Mouse (Mus musculus) megakaryocyte progenitor cell, adult 5-6 weeks (primary cell): ENCODE measurements at regions not wholly inside any gene's neighbourhood (a gene's known extent, or its start where the extent isn't known, plus 50 kb on each side); places are given as distances from the start of the nearest gene placed in this dataset.

ENCODE experiments used
- ATAC-seq: replicated peaks from 2 replicates; pipeline ENCODE4 v1.8.0; 2016; ENCODE audit warnings: mild to moderate bottlenecking, moderate TSS enrichment, inconsistent platforms; ENCODE audit not compliant: poor library complexity

DNA sequence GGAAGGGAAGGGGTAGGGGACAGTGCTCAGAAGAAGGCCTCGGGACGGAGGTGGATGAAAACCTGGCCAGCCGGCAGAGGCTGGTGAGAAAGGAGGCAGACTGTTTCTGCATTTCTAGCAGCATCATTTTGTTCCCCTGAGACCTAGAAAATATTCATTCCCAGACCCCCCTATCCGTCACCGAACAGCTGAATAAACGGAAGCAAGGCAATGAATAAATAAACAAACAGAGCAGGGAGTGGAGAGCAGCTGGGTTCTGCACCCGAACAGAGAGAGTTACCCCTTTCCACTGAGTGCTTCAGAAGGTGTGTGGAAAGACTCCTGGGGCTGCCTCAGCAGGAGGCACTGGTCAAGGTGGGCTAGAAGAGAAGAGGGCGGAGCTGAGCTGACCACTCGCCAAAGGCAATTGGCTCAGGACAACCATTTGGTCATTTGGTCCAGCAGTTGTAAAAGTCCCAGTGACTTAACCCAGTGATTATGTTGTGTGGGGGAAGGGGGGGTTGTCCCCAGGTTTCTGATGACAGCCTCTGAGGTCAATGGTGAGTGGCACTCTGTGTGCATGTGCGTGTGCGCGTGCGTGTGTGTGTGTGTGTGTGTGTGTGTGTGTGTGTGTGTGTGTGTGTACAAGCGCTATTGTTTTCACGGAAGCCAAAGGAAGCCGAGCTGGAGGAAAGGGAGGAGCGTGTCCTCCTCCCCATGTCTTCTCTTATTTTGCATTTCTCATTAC lies 233.1 kb downstream of the H2al1j start:
- no peak for ATAC-seq

DNA sequence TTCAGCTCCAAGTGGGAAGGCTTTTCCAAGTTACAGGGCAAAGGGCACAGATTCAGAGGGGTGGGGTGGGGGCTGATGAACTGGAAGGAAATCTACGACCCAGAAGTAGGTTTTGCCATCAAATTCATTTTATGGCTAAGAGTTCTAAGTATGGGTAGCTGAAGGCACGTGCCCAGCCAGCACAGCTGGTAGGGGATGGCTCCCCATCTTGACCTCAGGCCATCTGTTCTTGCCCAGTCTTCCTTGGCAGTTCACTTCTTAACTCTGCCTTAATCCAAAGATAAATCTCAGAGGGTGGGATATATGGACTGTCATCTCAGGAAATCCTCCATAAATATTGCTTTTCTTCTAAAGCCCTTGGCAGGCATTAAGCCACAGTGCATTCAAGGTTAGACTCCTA lies 238.3 kb downstream of the H2al1j start:
- no peak for ATAC-seq

DNA sequence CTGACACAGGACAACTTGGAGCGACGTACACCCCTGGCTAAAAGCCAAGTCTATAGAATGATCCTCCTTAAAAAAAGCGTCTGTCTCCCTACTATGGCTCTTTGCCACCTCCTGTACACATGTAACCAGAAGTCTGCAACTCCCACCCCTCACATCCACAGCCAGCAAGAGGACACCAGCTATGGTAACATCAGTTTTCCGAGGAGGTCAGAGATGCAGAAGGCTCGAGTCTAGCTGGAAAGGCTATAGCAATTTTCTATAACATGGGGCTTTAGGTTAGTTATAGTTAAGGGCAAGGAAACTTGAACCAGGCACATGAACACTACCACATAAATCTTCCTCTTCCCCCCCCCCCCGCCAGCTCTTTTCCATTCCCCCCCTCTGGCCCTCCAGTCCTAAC lies 240.2 kb downstream of the H2al1j start:
- no peak for ATAC-seq

DNA sequence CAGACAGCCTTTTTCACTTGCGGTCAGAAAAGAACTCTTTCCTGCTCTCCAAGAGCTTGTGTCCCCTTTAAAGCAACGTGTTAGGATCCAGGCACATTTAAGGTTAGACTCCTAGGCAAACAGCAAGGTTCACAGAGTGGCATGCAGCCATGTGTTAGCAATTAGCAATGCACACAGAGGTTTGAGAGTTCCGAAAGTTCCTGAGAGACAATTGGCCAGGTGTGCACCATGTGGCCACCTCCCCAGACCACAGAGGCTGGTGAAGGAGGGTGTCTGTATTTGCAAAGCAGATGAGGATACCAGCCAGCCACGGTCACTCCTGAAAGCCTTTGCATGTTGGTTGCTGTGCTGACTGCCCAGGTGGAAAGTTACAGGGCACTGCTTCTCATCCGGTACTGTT lies 240.6 kb downstream of the H2al1j start:
- no peak for ATAC-seq

DNA sequence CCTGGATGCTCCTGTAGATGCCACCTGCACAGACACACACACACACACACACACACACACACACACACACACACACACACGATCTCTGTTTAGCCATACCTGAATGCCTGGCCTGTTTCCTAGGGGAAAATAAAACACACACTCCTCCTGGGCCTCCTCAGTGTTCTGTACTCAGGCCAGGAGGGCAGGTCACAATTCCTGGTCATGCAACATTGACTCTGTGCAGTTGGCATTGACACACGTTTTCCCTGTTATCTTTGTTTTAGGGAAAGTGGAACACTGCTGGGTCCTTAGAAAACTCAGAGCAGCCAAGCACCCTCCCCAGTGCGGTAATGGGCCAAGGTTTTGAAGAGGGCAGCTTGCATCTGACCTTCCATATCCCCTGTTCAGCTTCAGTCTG lies 246.7 kb downstream of the H2al1j start:
- ATAC-seq: no peak

DNA sequence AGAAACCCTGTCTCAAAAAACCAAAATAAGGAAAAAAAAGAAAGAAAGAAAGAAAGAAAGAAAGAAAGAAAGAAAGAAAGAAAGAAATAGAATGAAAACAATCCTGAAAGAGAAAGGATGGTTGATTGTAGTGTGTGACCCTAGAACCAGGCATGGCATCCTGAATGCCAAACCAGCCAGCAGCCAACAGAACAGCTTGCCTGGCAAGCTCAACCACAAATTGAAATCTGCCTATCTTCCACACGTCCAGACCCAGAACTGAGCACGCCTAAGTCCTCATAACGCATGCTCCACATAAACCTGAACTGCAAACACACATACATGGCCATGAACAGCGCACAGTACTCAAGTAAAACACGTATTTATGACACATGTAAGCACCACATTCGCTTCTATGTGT lies 247.9 kb downstream of the H2al1j start:
- no peak for ATAC-seq

DNA sequence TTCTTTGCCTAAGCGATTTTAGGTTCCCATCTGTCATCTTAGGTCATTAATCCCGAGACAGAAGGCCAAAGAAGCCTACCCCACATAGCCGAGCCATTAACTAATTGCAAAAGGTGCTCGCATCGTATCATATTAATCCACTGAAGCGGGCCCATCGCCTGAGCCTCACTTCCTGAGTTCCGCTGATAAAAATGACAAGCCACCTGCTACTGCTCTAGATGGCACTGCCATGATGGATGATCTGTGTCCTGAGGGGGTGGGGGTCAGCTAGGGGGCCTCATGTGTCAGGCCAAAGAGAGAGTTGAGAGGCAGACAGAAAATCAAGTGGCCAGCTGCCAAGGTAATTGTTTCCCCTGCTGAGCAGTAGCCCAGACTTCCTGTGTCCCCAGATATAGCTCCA lies 248.7 kb downstream of the H2al1j start:
- ATAC-seq: no peak

DNA sequence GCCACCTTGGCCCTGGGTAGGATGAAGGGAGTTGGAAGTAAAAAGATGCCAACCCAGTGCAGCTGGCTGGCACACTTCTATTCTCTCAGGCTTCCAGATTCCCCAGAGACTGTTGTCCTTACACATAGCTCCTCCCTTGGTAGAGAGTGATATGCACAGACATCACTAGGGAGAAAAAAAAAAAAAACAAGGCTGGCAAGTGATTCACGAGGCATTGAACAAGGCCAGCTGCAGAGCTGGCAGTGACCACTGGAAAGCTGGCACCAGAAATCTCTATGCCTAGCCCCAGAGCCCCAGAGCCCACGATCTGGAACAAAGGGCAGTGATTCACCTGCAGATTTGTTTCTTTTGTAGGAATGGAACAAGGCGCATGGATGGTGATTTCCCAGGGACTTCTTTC lies 249.7 kb downstream of the H2al1j start:
- ATAC-seq: no peak

DNA sequence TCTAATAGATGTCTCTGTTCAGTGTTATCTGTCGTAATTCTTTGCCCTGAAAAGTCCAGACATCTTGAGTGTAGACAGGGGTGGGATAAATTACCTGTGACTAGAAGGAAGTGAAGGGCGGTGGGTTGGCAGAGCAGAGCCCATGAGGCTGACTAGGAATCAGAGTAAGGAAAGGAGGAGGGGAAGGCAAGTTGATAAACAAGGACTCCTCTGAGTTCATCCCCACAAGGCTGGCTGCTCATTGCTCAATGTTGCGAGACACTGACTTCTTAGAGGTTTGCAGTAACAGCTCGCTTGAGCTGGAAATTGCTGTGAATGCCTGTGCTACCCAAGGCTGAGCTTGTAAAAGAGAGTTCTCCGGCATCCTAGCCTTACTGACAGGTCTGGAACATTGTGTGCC lies 257.7 kb downstream of the H2al1j start:
- ATAC-seq: no peak

DNA sequence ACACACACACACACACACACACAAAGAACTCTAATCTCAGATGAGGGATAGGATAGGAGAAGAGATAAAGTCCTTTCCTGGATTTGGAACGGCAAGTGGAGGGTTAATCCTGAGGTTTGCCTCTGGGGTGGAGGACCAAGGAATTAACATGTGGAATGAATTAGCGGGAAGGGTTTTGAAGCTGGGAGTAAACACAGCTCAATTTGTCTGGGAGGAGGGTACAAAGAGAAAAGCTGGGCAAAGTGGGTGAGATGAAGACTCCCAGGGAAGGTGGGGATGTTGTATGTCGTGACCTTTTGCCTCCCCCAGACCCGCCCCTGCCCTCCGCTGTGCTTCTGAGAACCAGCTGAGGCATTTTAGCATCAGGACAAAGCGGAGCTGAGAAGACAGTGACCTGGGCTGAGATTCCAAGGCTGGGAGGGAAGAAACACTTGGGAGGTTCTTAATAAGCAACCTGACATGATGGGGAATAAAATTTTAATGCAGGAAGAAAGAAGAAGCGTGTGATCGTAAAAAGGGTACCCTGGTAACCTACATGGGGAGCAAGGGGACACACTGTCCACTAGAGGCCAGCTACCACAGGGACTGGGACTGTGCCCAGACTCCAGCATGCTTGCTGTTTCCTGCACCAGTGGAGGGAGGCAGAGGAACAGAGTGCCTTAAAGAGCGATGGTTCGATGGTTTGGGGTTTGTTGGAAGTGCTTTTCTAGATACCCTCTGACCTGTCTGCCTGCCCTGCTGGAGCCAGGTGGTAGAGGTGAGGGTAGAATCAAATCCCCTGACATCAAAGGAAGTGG lies 264.0 kb downstream of the H2al1j start:
- ATAC-seq: no peak

DNA sequence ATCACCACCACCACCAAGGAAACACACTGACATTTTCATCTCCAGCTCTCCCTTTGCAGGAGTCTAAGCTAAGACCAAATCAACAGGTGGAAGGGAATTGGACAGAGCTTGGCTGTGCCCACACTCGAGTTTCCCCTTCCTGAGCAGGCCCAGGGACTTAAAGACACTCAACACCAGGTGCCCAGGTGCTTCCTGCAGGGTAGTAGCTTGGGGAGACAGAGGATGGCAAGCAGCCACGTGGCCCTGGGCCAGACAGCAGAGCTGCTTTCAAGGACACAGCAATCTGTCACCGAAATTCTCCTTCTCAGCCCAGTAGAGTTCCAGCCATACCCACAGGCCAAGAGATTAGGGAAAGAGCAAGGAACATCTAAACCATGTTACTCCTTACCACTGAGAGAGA lies 266.9 kb downstream of the H2al1j start:
- ATAC-seq: no peak

DNA sequence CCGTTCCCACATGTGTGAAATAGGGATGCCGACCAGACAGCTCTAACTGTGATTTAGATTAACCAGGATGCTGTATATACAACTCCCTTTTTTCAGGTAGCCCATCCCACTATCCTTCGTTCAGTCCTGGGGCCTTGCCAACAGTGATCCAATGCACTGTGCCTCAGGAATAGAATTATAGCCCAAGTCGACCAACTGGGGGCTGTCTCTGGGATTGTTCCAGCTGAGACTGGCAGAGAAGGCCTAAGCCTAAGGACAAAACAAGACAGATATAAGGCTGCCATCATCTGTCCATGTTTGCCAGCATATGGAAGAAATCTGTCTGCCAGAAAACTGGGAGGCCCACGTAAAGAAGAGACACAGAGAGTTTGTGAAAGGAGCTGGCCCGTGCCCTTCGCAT lies 269.9 kb downstream of the H2al1j start:
- ATAC-seq: no peak

DNA sequence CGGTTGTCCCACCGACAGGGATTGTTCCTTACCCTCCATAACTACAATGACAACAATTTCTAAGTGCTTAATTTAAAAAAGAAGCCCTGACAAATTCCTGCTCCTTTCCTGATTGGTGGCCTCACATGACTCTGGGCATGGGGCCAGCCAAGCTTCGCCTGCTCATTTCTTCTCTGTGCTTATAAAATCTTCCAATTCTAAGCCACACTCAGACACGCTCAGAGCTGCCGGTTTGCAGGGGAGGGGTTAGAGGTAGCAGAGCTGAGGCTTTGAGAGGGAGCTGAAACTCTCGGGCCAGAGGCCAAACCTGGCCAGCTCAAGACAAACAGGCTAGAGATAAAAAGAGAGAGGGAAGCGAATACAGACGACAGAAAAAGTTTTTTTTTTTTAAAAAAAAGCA lies 286.6 kb downstream of the H2al1j start:
- ATAC-seq: peak; percentile 58

DNA sequence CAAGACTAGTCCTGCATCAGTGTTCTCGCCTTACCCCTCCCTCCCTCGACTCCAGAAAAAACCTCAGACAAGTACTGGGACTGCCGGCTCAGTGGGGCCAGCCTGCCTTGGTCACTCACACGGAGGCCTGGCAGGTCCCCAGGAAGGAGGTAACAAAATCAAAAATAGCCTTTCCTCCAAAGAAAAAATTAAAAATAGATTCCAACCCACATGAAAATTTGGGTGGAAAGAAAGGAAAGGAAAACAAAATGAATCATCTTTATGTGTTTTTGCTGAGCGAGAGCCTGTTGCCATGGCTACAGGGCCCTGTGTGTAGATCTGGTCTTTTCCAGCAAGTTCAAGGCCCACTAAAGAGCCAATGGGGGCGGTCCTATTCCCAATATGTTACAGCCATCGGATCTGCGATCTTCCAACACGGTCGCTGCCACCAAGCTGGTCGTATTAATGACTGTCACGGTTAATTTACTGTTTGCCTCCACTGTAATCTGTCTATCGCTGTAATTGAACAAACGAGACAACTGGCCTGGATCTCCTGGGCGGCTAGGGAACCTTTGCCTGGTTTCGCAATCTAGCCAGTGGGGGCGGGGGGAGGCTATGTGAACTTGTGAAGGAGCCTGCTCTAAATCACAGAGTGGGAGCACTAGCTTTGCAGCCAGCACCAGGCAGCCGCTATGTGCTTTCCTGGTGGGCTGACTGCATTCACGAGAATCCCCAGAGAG lies 293.6 kb downstream of the H2al1j start:
- no peak for ATAC-seq

DNA sequence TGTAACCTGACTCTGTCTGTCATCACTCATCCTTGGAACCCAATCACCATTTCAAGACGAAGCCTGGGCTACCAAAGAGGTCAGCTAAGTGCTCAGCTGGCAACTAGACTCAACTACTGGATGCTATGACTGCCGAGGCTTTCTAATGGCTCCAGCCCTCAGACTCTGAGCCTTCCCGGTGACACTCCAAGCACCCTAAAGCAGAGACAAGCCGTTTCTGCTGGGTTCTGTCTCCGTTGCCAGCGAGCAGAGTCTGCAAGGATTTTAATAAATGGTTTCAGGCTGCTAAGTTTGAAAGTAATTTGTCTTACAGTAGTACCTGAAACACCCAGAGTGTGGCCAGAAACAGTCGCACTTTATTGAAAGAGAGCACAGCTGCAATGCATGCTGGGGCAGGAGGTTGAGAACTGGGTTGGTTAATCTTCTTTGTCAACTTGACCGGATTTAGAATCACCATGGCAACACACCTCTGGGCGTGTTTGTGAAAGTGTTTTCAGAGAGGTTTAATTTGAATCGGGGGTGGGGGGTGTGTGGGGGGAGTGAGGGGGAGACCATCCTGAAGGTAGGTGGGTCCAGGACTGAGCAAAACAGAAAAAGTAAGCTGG lies 298.8 kb downstream of the H2al1j start:
- no peak for ATAC-seq

DNA sequence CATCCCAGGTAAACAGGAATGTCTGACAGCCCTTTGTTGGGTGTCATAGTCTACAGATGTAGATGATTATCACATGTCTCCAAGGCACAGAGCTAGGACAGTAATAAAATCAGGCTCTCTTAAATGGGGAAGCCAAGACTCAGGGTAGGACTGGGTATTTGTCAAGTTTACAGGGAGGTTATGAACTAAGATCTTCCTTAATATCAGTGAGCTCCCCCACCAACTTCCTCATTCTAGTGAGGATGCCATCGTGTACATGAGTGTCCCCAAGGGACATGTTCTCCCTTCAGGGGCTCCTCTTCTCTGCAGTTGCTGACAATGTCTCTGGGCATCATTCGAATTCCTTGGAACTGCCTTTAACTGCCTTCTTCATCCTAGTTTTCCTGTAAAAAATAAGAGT lies 301.7 kb downstream of the H2al1j start:
- ATAC-seq: peak; percentile 56

DNA sequence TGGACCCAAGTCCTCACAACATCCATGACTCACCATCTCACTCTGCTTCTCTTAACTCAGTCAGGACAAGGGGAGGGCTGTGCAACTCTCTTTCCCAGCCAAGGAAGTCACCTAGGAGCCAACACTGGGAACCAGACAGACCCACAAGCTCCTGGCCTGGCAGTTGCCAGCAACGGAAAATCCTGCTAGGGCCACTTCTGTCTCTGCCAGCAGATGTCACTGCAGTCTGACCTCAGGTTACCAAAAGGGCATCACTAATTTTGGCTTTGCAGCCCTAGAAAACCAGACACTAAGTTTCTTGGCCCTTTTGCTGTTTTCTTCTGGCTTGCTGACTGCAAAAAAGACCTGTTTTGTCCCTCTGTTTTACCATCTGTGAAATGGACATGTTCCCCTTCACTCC lies 302.3 kb downstream of the H2al1j start:
- peak; percentile 70 for ATAC-seq

DNA sequence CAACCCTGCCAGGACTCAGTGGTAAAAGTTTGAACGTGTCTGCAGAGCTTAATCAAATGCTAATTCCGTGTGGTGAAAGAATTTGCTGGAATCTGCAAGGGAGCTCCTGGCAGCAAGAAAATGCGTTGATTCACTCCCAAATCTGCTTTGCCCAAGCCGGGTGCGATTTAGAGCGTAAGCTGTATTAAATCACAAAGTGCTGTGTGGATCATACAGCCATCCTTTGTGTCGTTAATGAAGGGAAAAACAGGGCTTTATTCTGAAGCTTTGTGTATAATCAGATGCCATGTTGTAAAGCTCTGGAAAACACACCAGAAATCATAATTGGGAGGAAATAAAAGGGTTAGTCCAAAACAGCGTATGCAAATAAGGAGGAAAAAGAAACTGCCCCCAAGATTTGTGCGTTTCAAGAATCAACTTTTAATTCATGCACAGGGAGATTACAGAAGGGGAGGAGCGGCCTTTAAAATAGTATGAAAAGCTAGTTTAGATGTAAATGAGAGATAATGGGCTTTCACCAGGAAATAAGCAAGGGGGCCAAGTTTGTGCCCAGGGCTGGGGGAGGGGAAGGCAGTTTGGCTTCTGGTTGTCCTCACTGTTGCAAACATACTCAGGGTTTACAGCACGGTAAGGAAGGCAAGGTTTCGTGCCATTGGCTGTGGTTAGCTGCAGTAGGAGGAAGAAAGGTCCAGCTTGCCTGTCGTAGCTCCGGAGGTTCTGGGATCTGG lies 303.7 kb downstream of the H2al1j start:
- ATAC-seq: peak; percentile 40; the same call in 1 of the 2 replicates

DNA sequence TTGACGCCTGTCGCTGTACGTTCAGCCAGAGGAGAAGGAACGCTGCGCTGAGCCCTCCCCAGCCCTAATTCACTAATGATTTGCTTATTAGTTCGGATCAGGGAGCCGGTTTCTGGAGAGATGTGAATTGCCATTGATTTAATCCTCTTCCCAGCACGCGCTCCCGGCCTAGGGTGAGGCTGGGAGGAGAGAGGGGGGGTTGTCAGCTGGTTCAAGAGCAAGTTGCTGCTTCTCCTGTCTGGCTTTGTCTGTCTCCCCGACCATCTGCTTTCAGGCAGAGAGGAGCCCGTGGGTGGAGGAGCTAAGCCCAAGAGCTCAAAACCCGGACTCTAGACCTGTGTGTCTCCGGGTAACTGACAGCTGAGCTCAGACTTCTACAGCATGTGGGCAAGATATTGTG lies 304.4 kb downstream of the H2al1j start:
- no peak for ATAC-seq

DNA sequence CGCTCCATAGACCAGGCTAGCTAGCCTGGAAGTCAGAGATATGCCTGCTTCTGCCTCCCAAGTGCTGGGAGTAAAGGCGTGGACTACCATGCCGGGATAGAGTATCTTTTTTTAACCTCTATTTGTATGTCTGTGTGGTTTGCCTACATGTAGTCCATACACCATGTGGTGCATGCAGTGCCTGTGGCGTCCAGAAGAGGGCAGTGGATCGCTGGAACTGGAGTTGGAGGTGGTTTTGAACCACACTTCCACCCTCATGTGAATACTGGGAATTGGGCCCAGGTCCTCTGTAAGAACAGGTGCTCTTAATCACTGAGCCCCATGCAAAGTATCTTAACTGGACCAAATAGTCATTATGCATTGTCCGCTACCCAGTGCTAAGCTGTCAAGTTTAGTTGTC lies 306.2 kb downstream of the H2al1j start:
- ATAC-seq: peak; percentile 73

DNA sequence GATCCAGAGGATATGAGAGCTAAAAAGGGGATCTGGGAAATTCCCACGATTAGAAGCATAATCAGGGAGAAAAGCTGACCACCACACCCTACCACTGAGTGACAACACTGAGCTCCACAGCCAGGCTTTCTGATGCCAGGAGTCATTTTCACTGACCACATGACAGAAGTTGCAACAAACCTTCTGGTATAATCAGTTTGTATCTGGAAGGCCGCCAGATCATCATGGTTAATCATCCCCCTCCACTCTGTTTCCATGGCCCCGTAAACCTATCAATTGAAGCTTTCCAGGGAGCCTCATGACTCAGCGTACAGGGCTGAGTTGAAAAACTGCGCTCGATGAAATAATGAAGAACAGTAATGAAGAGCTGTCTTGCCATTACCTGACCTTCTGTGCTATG lies 316.9 kb downstream of the H2al1j start:
- peak; percentile 67 for ATAC-seq
